Mouse (Mus musculus) heart, postnatal 36 days (tissue): ENCODE data around the gene Ppfia4. TPM values are rescaled to one million over a fixed set of nuclear protein-coding genes. Genes with fewer than 3 reads are reported as not detected.

Source experiments
- DNase-seq, 2 experiments: peaks; one replicate each; pipeline ENCODE4 v3.0.0; 2021 to 2022
- intact Hi-C: fragments of 180-260 bp; cut with DNase I; formaldehyde crosslinking; loops from one replicate; pipeline ENCODE4 v1.15.1; 2025
- total RNA-seq, 2 experiments: library from RNA; stranded (reverse); gene quantifications; 2 replicates each; pipeline ENCODE4 v1.2.3; 2021

The Ppfia4 gene
- total RNA-seq = 1 to 10 TPM; 1.4 to 1.6 TPM

DNA sequence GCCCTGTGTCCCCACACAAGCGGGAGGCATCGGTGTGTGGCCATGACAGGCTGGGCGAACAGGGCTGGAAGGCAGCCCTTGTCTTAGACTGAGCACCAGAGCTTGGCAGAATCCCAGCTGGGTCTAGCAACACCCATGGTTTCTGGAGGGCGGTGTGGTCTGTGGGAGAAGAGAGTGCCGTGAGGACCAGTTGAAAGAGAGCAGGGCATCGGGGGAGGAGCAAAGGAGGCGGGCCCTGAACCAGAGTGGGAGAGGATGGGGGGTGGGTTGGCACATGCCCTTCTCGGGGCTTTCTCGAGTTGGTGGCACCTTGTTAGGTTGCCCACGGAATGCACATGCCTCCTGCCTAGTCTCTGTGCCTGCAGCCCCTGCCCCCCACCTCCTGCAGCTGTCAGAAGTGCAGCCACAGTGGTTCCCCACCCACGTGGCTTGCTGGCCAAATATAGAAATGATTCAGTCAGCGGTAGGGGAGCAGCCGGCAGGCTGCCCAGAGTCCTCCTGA is at the start of gene Ppfia4:
TSS of gene Ppfia4 (minus strand) at position 159 of the 502 bp plus-strand sequence.
- peak; percentile 29 to 37 for DNase-seq
- intact Hi-C loops = loop anchor here (1.0 to 5.0 kb wide), 4 partner anchors 136 to 281 kb away; no protein-coding TSS in a partner anchor

DNA sequence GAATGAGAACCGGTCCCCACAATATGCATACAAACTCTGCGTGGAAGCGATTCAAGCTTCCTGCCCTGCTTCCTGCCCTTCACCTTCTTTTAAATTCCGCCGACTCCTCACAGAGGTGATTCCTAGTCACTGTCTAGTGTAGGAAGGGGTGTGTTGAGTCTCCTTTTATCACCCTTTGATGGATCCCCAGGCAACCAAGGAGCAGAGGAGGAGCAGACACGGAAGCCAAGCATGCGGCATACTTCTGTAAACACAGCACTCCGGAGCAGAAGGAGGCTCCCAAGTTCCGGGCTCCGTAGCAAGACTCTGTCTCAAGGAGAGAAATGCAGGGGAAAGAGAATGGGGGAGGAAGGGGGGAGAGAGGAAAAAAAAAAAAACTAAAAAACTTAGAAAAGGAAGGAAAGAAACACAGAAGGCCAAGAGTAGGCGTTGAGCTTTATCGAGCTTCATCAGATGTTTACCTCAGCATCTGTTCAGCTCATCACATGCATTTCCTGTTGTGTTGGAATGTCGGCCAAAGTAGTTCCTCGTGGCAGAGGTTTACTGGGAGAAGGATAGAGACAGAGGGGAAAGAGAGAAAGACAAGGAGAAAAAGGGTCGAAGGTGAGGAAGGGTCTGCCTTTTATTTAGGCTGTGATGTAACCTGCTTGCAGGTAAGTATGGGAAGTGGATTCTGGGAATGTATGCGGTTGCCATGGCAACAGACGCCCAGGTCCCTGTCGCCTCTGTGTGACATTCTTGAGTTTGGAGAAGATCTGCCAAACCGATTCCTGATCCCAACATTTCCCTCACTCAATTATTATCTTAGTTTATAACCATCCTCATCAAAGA is 49.3 kb upstream of the Ppfia4 start:
- intact Hi-C loops = loop anchor here (5.0 kb wide), 1 partner anchor 35 kb away; the partner anchor contains the start of gene Adipor1
- peak in 1 of 2 experiments; percentile 11 for DNase-seq

DNA sequence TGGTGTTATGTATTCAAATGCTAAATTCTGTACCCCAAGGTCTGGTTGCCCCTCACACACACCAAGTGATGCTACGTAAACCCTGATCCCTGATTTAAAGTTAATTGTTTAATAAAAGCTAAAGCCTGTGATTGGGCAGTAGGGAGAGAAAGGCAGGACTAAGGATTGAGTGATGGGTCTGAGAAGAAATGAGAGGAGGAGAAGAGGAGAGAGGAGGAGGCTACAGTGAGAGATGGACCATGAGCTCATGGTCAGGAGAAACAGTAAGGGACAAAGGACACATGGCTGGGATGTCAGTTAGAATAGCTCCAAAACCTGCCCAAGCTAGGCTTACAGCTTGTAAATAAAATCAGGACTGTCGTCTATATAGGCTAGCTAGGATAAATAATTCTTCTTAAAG is 48.3 kb upstream of the Ppfia4 start:
- no peak for DNase-seq
- intact Hi-C loops = loop anchor here (5.0 kb wide), 1 partner anchor 36 kb away; the partner anchor contains the start of gene Adipor1

DNA sequence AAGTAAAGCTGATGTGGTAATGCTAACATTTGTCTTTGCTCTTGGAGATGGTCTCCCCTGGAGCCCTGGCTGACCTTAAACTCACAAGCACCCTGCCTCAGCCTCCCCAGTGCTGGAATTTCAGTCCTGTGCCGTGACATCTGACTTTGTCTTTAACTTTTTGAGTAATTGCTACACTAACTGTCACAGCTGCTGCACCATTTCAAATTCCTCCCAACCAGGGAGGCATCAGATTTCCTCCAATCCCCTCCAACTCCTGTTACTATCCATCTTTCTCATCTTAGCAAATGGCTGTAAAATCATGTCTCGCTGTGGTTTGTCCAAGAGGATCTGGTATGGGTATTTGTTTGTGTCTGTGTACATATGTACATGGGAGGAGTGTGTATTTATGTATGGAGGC is 41.4 kb upstream of the Ppfia4 start:
- intact Hi-C loops = no loop called here
- no peak for DNase-seq

DNA sequence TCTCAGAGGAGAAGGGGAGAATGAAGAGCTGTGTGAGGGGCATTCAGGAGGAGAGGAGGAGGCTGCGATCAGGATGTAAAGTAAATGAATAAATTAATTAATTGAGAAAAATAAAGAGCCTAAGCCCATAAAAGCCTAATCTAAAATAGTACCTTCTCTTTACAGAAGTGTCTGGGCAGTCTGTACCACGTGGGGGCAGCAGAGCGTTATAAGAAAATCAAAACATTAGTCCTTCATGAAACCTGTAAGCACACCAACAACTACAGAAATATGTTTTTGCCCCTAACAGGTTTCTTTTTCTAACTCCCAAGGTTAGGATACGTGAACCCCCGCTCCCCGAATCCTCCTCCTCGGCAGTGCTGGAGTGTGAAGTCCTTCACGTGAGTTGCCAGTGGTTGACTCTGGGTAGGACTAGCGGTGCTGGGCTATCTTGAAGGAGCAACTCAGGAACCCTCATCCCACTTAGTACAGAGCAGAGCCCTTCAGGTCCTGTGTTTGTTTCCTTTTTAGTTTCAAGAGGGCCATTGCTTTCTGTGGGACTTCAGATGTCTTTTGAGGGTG is 36.1 kb upstream of the Ppfia4 start:
- peak; percentile 47 to 77 for DNase-seq
- intact Hi-C loops = loop anchor here (2.0 kb wide), 1 partner anchor 236 kb away; no protein-coding TSS in a partner anchor

DNA sequence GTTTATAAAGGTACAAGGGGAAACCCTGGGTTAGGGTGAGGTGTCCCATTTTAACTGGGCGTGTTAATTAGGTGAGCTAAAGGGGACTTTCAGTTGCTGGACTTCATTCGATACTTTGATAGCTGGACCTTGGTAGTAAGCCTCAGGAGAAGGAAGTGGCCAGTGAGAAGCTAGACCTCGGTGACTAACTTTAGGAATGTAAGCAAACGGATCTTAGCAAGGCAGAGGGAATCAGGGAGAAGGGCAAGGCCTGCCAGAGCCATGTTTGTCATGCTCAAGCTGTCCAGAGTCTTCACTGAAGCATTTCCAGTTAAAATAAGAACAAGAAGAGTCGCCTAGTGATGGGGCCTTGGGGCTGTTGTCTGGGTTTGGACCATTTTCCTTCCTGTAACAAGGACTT is 32.8 kb upstream of the Ppfia4 start:
- intact Hi-C loops = no loop called here
- DNase-seq = no peak

DNA sequence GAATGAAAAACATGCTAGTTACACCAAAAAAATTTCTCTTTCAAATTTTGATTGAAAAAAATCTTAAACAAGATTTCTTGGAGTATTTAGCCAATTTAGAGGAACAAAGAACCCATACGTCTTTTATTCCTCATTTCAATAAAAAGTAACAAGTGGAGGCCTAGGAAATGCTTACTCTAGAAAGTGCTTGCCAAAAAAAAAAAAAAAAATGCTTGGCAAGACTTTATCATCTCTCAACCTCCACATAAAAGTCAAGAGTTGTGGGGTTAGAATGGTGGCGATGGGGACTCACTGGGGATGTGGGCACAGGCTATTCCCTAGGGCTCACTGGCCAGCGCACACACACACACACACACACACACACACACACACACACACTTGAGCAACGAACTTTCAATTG is 30.5 kb upstream of the Ppfia4 start:
- no peak for DNase-seq
- intact Hi-C loops = loop anchor here (2.0 to 5.0 kb wide), 2 partner anchors 52 to 199 kb away; partner anchors contain the start of genes Adipor1 and Kdm5b

DNA sequence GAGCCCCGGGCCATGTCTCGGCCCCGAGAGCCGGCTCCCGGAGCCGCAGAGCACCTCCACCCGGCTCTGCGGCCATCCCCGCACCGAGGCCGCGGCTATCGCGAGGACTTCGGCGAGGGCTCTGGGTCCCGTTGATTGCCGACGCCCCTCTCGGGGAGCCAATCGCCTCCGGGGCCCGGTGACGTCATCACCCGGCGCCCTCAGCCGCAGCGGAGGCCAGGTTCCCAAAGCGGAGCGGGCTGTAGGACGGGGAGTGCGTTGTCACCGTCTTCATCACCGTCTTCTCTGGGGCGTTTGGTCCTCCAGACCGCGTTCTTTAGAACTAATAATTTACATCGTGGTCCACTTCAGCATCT is 29.1 kb upstream of the Ppfia4 start, which contains the start of gene Tmem183a:
TSS of gene Tmem183a (minus strand) at position 123 of the 356 bp plus-strand sequence.
- DNase-seq = peak; percentile 97 to 98
- intact Hi-C loops = loop anchor here (1.0 to 5.0 kb wide), 3 partner anchors 53 to 200 kb away; partner anchors contain the start of genes Adipor1, Kdm5b and Klhl12

DNA sequence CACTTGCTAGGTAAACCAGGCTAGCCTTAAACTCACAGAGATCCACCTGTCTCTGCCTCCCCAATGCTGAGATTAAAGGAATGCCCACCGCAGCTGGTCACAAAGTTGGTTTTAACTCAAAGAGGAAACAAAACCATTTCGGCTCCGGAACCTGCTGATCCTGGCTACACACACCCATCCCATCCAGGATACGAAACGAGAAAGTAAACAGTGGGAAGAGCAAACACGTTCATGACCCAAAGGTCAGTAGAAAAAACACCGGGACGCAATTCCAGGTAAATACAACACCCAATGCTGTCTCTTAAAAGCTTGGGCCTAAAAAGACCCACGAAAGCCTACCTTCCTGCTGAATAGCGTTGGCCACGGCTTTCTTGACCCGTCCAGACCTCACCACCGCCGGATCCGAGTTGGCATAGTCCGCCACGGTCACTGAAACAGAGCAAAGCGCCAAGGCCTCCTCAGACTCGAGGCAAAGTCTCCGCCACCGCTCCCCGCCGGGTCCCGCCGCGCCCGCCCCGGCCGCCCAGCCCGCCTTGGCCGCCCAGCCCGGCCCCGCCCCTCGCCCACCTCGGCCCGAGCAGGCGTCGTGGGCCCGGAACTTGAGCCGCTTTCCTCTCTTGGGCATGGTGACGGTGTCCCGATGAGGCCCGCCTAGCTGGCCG is 28.6 kb upstream of the Ppfia4 start:
- DNase-seq = no peak
- intact Hi-C loops = loop anchor here (5.0 kb wide), 1 partner anchor 201 kb away; the partner anchor contains the start of gene Kdm5b

DNA sequence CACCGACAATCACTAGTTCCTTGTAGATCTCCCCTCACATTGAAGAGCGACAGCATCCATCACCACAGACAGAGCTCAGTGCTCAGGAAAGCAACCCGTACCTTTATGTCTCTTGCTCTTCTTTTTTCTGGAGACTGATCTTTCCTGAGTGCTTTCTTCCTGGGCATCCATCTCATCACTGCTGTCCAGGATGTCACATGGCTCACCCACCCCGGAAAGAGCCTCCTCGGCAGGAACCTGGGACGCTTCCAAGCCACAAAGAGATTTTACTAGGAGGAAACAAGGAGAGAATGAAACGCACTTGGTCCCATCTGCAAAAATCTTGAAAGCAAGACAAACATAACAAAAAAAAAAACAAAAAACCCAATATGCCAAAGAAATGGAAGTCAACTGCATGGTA is 27.9 kb upstream of the Ppfia4 start:
- intact Hi-C loops = loop anchor here (5.0 kb wide), 1 partner anchor 202 kb away; the partner anchor contains the start of gene Kdm5b

DNA sequence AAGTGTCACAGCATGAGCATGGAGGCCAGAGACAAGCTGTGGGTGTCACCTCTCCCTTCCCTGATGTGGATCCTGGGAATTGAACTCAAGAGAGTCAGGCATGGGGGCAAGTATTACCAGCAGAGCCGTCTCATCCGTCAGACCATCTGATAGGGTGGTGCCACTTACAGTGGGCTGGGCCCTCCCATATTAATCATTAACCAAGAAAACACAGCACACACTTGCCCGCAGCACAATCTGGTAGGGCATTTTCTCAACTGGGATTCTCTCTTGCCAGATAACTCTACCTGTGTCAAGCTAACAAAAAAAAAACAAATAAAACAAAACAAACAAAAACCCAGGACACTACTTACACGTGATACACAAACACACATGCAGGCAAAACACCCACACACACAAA is 24.7 kb upstream of the Ppfia4 start:
- intact Hi-C loops = loop anchor here (10.0 kb wide), 1 partner anchor 733 kb away; no protein-coding TSS in a partner anchor
- no peak for DNase-seq

More for the DNA sequence above, 27.9 kb upstream of the Ppfia4 start:
- DNase-seq = no peak

DNA sequence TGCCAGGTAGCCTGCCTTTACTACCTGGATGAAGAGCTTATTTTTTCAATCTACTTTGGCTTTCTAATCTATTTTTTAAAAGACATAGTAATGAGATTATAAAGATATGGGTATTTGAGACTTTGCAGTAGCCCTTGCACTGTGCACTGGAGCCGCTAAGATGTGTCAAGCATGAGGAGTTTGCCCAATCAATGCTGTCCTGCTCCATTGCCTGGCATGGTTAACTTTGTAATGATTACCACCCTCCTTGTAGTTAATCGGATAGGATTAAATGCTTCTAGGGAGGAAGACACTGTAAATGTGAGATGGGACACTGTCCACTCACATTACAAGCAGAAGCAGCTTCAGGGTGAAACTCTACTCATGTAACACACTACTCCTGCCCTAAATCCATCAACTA is 20.6 kb upstream of the Ppfia4 start:
- DNase-seq = no peak
- intact Hi-C loops = loop anchor here (10.0 kb wide), 1 partner anchor 729 kb away; no protein-coding TSS in a partner anchor

DNA sequence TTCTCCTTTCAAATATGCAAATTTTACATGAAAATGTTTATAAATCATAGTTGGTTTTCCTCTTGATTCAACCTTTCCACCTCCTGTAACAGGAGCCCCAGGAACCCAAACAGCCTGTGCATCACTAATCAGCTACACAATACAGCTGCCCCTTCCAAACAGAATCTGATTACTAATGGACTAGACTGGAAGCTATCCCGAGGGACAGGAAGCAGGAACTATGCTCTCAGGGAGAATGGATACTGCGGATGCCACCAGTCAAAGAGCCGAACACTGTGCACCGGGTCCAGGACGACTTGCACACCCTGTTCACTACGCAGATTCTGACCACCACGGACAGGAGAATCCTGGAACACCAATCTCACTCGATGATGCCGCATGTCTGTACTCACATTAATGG is 15.1 kb upstream of the Ppfia4 start:
- DNase-seq = no peak
- intact Hi-C loops = no loop called here

DNA sequence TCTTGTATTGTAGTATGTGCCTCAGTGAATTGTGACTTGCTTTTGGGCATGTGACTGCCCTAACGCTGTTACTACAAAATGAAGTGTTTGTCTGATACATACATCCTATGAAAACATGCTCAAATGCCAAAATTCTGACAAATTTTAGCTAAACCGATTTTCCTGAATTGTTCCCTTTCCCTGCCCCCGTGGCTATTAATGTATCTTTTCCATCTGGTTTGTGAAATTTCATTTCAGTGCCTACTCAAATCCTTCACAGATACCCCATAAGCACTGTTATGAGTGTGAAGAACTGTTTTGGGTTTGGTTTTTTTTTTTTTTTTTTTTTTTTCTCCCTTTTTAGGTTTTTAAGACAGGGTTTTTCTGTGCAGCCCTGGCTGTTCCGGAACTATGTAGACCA is 12.3 kb upstream of the Ppfia4 start:
- DNase-seq = no peak
- intact Hi-C loops = no loop called here

DNA sequence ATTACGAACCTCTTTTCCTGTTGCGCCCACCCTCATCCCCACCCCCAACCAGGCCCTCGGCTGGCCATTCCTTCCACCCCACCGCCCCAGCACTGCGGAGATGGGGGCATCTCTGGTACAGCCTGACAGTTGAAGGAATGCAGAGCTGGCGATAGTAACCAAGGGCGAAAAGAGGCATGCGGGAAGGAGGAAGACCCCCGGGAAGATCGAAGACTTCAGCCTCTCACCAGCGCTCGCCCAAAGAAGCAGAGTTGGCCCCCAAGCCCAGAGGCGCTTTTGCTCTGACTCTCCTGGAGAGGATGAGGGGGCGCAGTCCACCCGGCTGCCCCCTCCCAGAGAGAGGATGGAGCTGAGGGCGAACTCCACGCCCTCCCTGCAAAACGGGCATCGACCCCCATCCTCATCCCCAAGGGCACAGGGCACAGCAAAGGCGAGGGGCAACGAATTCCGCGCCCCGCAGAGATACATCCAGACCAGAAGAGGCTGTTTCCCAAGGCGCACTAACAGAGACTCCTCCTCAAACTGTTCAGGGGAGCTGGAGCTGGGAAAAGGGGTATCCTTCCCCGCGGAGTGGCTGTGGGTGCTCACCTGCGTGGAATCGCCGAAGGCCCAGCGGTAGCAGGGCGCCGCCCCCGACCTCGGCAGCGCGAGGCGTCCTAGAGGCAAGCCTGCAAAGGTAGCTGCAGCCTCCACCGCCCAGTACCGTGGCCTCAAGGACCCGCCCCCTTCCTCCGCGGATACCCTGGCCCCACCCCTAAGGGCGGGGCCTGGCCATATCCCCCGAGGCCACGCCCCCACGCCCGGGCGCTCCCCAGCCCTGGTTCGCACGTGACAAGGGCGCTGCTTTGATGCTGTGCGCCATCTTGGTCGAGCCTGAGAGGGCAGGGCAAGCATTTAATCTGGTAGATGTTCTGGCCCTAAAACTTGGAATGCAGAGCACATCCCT is 11.6 kb upstream of the Ppfia4 start:
- DNase-seq = peak; percentile 25
- intact Hi-C loops = no loop called here

DNA sequence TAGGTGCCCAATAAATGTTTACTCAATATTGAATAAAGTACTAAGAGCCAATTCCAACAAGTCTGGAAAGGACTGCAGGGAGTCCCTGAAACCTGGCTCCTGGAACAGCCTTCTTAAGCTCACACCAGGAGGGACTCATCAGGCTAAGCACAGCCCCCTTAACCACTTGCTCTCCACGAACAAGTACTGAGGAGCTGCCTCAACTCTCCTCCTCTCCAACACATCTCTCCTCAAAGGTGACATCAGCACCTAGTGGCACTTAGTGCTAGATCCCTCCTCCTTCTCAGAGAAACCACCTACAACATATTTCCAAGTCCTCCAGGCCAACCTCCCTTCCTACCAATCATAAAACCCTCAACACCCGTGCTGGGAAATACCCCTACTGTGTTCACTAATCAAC is 10.8 kb upstream of the Ppfia4 start:
- intact Hi-C loops = no loop called here
- no peak for DNase-seq

DNA sequence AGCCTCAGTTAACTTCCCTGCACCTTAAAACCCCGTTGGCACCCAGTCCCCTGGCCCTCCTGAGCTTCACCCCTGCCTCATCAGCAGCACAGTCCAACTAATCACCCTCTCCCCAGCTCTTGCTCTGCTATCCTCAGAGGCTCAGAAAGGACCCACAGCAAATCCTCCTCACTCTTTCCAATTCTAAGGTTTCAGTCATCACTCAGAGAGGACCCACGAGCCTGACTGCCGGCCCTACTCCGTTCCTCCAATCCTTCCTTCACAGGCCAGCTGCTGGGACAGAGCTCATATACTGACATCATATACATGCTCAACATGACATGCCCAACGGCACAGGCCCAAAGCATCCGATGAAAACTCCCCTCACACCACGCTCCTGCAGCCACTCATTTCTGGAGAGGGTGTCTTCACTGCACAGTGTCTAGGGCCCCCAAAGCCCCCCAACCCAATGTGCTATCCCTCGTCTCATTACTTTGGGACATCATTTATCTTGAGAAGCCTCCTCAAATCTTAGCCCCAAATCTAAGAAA is 10.1 kb upstream of the Ppfia4 start:
- DNase-seq = no peak
- intact Hi-C loops = no loop called here

DNA sequence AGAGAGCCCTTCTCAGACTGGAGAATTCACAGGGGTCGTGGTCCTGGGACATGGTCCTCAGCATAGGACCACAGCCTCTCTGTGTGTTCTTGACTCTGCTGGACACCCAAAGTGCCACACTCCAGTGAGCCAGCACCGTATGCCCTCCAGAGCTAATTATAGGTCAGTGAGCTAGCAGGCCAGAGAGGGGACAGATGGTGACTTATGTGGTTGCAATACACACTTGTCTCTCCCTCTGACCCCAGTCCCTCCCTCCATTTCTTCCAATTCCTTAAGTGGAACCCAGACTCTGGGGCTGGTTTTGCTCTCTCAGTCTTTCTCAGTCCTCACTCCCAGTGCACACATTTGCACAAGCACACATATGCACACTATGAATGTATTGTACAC is 9.5 kb upstream of the Ppfia4 start:
- DNase-seq = no peak
- intact Hi-C loops = no loop called here

DNA sequence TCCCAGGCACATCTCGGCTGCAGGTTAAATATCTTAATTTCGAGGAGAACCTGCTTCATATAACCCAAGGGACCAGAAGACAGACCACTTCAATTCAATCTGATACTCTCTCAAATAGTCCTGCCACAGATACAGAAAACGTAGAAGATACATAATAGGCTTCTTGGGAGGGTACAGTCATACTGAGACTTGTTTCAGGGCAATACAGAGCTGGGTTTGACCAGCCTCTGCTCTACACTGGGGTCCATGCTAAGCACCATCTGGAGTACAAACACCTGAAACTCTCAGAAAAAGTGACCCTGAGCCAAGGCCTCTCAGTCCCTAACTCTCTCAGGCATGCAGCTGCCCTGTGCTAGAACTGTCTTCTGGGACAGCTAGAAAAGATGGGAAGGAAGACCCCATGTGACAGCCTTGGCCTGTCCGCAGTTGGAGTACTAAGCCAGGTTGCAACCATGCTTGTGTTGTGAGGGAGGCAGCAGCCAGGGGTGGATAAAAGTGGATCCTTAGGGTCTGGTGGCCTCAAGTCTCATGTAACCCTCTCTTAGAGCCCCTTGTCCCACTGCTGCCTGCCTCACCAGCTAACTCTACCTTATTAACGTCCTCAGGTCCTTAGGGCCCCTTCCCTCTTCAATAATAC is 9.0 kb upstream of the Ppfia4 start:
- intact Hi-C loops = no loop called here
- no peak for DNase-seq
